Mouse (Mus musculus): ENCODE measurements around the gene Stox2.

Gene Stox2

GRCm38 (mm10) chr8:47409061-47409460 lies 37.1 kb downstream of the Stox2 start:
- no peak for DNase-seq (ENCODE audit: low read depth, low spot score)

- DNase-seq (ENCODE audit: low read depth, low spot score): no peak
Measured at GRCm38 (mm10) chr8:47404852-47405251, 41.3 kb downstream of the Stox2 start.

DNA sequence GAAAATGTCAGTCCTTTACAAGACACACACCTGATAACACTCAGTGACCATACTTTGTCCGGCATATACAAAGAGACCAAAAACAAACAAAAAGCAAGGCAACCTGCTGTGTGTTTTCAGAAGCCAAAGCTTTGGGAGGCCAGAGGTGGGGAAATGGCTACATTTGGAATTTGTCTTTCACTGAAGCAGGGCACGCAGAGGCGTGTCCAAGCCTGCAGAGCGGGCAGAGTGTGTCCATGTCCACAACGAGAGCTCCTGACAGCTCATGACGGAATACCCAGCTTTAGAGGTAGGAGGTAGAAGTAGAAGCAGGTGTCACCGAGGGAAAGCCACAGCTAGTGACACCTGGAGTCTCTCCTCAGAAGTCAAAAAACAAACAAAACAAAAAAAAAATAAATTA lies 53.2 kb downstream of the Stox2 start:
- no peak for DNase-seq (ENCODE audit: low read depth, low spot score)

DNA sequence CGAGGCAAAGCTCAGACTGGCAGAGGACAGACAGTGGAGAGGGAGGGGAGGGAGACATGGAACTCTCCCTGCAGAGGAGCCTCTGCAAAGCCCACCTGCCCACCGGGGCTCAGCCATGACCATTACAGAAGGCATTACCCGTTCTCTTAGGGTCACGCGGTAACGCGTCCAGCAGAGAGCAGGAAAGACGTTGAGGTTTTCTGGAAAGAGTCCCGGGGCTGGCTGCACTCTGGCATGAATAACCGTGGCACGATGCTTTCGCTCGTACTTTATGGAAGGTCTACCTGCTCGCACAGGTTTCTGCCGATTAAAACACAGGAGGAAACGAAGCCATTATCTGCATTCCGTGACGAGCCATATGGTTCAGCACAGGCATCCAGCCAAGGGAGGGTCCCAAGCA lies 53.9 kb downstream of the Stox2 start:
- no peak for DNase-seq (ENCODE audit: low read depth, low spot score)

GRCm38 (mm10) chr8:47391844-47392243 lies 54.3 kb downstream of the Stox2 start:
- no peak for DNase-seq (ENCODE audit: low read depth, low spot score)

DNA sequence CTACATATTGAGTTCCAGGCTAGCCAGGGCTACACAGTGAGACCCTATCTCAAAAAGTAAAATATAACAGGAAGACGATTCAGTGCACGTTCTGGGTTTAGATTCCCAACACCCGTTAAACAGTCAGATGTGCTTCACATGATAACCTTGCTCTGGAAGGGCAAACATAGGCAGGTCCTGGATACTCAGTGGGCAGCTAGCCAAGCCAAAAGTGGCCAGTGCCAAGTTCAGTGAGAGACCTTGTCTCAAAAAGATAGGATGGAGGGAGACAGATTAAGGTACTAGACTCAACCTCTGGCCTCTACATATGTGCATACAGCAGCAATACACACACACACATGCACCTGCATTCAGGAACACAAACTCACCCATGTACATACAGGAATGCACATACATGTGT lies 56.7 kb downstream of the Stox2 start:
- DNase-seq (ENCODE audit: low read depth, low spot score): no peak

DNA sequence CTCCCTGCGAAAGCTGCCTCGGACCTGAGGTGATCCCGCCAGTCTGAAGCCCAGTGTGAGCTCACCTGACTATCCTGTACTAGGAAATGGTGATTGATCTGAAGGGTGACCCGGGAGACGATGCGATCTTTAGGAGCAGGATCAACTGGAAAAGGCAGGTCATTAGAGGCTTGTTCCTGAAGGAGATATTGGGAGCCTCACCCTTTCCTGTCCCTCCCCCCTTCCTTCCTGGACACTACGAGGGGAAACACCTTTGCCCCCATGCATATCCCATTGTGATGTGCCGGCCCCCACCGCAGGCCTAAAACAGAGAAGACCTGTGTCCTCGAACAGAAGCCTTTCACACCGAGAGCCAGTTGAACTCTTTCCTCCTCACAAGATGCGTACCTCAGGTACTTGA lies 58.0 kb downstream of the Stox2 start:
- DNase-seq (ENCODE audit: low read depth, low spot score): no peak

DNA sequence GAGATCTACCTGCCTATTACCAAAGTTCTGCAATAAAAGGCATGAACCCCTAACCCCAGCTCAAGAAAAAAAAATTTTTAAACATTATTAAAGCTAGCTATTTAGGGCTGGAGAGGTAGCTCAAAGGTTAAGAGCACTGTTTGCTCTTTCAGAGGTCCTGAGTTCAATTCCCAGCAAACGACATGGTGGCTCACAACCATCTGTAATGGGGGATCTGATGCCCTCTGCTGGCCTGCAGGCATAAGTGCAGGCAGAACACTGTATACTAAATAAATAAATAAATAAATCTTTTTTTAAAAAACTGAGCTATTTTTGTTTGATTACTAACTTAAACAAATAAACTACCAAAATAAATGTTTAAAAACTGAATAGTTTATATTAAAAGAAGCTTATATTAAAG lies 60.4 kb downstream of the Stox2 start:
- no peak for DNase-seq (ENCODE audit: low read depth, low spot score)

- DNase-seq (ENCODE audit: low read depth, low spot score): no peak
Measured at GRCm38 (mm10) chr8:47384151-47384550, 62.0 kb downstream of the Stox2 start.

GRCm38 (mm10) chr8:47383632-47384031 lies 62.5 kb downstream of the Stox2 start:
- no peak for DNase-seq (ENCODE audit: low read depth, low spot score)

- DNase-seq (ENCODE audit: low read depth, low spot score): no peak
Measured at GRCm38 (mm10) chr8:47381216-47381615, 64.9 kb downstream of the Stox2 start.

GRCm38 (mm10) chr8:47380725-47381124 lies 65.4 kb downstream of the Stox2 start:
- no peak for DNase-seq (ENCODE audit: low read depth, low spot score)

DNA sequence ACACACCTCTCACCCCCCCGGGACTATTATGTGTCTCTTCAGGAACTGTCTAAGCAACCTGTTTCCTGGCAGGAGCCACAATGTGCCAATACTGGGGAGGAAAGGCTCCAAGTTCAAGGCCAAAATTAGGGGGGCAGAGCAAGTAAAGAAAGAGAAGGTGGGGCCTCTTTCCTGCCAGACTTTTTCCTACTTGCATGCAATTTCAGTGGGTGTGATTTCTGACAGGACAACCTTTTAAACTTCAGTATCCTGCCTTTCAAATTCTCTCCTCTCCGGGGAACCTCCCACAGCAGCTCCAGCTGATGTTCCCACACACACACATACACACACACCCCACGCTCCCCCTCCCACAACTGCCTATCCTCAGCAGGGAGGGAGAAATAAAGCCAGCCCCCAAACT lies 66.1 kb downstream of the Stox2 start:
- no peak for DNase-seq (ENCODE audit: low read depth, low spot score)

GRCm38 (mm10) chr8:47376651-47377050 lies 69.5 kb downstream of the Stox2 start:
- no peak for DNase-seq (ENCODE audit: low read depth, low spot score)

- no peak for DNase-seq (ENCODE audit: low read depth, low spot score)
Measured at GRCm38 (mm10) chr8:47373757-47374156, 72.4 kb downstream of the Stox2 start.

- no peak for DNase-seq (ENCODE audit: low read depth, low spot score)
Measured at GRCm38 (mm10) chr8:47371539-47371938, 74.6 kb downstream of the Stox2 start.

DNA sequence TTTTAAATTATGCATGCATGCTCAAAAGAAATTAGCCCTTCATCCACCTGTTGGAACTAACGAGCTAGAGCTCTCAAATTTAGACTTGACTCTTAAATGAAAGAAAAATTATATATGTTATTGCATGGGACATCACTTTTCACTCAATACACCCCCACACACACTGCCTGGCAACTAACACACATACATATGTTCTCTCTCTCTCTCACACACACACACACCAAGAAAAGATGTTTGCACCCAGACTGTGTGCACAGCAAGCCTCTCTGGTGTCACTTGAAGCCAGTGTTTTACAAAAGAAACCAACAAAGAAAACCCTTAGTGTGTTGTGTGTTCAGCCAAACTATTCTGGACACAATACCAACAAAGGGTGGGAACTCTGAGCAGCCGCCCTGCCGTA lies 75.1 kb downstream of the Stox2 start:
- no peak for DNase-seq (ENCODE audit: low read depth, low spot score)

DNA sequence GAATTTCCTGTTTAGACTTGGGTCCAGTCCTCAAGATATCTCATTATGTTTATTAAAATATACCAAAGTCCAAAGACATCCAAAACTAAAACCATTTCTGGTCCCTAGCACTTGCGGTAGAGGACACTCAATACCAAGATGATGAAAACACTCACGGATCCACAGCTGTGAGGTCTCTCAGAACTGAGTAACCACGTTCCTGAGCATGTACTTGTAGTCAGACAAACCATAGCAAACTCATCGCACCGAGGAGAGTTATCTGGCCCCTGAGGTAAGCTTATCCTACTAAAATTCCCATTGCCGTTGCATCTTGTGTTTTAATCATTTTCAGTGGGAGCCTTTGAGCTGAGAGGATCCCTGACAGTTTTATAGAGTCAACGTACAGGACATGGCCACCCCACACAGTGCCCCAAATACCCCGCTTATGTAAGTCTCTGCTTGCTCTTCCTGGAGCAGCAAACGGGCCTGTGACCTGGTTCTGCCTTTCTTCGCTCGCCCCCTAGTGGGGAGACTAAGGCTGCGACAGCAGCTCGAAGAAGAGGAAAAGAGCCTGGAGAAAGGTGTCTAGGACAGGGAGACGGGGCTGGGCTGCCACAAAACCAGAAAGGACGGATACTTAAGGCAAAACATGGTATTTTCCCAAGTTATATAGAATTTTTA lies 75.6 kb downstream of the Stox2 start:
- DNase-seq (ENCODE audit: low read depth, low spot score): peak; percentile 77

DNA sequence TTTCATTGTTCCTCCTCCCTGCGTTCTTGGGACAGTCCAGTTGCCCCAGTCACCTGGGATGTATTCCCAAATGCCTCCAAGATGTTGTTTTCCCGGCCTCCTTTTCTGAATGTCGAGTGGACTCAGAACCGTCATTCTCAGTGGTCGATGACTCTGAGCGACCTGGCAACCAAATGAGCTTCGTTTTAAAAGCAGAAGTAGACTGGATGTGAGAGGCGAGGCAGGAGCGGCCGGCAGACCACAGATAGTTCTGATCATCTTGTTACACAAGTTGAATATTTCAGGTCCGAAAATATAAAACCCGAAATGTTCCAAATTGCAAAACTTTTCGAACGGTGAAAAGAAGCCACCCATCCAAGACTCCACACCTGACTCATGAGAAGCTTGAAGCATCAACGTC lies 76.2 kb downstream of the Stox2 start:
- no peak for DNase-seq (ENCODE audit: low read depth, low spot score)

DNA sequence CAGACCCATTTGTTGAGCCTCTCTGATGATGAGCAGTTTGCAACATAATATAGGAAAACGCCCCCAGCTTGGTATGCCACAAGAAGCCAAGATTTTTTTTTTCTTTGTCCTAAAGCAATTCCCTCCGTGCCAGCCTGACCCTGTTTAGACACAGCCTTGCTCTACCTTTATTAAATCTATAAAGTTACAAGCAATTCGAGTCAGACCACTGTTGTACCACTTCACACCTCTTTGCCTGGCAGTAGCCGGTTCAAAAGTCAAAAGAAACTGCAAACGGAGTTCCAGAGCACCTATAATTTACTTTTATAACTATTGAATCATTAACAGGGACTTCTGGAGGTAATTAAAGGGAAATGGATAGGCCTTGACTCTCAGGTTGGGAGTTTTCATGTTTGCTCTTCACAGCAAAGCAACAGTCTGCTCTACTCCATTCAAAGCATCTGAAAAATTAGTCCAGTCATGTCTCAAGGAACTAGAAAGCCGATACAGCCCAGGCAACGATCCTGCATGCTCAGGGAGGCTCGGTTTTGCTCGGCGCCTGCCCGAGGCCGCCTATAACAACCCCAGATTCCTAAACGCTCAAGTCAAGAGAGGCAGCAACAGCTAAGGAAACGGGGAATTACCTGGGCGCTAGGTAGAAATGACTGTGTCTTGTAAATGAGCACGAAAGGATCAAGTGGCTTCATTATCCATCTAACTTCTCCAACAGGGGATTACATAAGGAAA lies 77.0 kb downstream of the Stox2 start:
- no peak for DNase-seq (ENCODE audit: low read depth, low spot score)

DNA sequence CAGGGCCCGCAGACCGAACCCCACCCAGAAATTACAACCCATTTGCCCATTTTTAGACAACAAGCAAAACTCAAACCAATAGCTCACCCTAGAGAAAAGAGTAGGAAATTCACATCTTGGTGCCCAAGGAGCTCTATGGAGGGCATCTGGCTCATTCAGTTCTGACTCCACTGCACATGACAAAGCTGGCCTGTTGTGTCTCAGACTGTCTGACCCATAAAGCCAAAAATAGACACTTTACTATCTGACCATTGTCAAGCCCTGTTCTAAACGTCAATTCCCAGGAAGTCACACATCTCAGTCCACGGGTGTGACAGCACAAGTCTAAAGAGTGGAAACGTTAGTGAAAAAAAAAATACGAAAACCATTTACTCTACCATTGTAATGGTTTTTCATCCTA lies 79.1 kb downstream of the Stox2 start:
- DNase-seq (ENCODE audit: low read depth, low spot score): no peak

DNA sequence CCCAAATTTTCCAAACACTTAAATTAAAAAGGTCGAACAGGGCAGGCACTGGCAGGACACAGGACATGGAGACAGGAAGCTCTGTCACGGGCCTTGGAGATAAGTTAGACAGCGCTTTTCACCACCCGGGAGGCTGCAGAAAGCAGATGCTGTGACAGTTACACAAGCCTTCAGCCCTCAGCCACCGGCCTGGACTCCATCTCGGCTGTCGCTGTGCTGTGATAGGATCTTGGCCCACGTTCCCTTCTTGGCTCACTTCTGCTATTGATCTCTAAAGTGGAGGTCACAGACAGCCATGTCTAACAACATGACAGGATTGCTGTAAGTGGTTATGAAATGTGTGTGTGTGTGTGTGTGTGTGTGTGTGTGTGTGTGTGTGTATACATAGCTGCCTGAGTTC lies 82.9 kb downstream of the Stox2 start:
- no peak for DNase-seq (ENCODE audit: low read depth, low spot score)

- no peak for DNase-seq (ENCODE audit: low read depth, low spot score)
Measured at GRCm38 (mm10) chr8:47355340-47355906, 90.7 kb downstream of the Stox2 start.
